Mouse (Mus musculus) MEL (cell line): ENCODE results near the gene Ten1. TPM values are rescaled to one million over a fixed set of nuclear protein-coding genes. Genes with fewer than 3 reads are reported as not detected.

Source experiments
- DNase-seq: peaks from one replicate; pipeline ENCODE4 v3.0.0; 2011; ENCODE audit warnings: low read depth, low spot score
- H3K27ac ChIP-seq: 2 replicates; pipeline ENCODE4 v1.5.1; 2012; ENCODE audit warnings: low read depth, mild to moderate bottlenecking, control low read depth, low read length, moderate library complexity; ENCODE audit not compliant: control insufficient read depth
- H3K27me3 ChIP-seq, 2 experiments: fragments of 150-350 bp in 1 of 2; sonication (generic) in 1 of 2; 2 replicates each; pipeline ENCODE4 v1.6.1; 2012; ENCODE audit warnings: low read length in 2 of 2, mild to moderate bottlenecking in 2 of 2, improper control_type of control experiment in 1 of 2, moderate library complexity in 1 of 2; ENCODE audit not compliant: insufficient read depth in 2 of 2, control insufficient read depth in 1 of 2
- H3K36me3 ChIP-seq, 2 experiments: 2 replicates each; pipeline ENCODE4 v1.6.1; 2012 to 2014; ENCODE audit warnings: low read length in 2 of 2, improper control_type of control experiment in 1 of 2, inconsistent platforms in 1 of 2, mild to moderate bottlenecking in 1 of 2; ENCODE audit not compliant: insufficient read depth in 2 of 2, control insufficient read depth in 1 of 2
- H3K4me1 ChIP-seq, 2 experiments: fragments of 150-350 bp in 1 of 2; sonication (generic) in 1 of 2; 2 replicates each; pipeline ENCODE4 v1.6.1; 2012; ENCODE audit warnings: low read length in 2 of 2, improper control_type of control experiment in 1 of 2, mild to moderate bottlenecking in 1 of 2; ENCODE audit not compliant: insufficient read depth in 2 of 2, control insufficient read depth in 1 of 2
- H3K4me3 ChIP-seq, 2 experiments: fragments of 150-350 bp in 1 of 2; sonication (generic) in 1 of 2; 2 replicates each; pipeline ENCODE4 v1.5.1; 2012; ENCODE audit warnings: low read depth in 2 of 2, low read length in 2 of 2, mild to moderate bottlenecking in 2 of 2, moderate library complexity in 2 of 2, control low read depth in 1 of 2, improper control_type of control experiment in 1 of 2; ENCODE audit not compliant: control insufficient read depth in 1 of 2, insufficient read depth in 1 of 2
- H3K79me2 ChIP-seq: 2 replicates; pipeline ENCODE4 v1.6.1; 2012; ENCODE audit warnings: mild to moderate bottlenecking, low read length, moderate library complexity; ENCODE audit not compliant: control insufficient read depth, poor library complexity, insufficient read depth
- H3K9ac ChIP-seq: 2 replicates; pipeline ENCODE4 v1.6.1; 2012; ENCODE audit warnings: low read depth, mild to moderate bottlenecking, control low read depth, low read length, moderate library complexity; ENCODE audit not compliant: control insufficient read depth, poor library complexity, severe bottlenecking
- H3K9me3 ChIP-seq: fragments of 150-350 bp; sonication (generic); replicated peaks from 2 replicates; pipeline ENCODE4 v1.6.1; 2012; ENCODE audit warnings: mild to moderate bottlenecking, low read length, improper control_type of control experiment, moderate library complexity; ENCODE audit not compliant: insufficient read depth
- CHD2 ChIP-seq: IDR thresholded peaks from 2 replicates; pipeline ENCODE4 v1.6.1; 2011; ENCODE audit warnings: low read length, improper control_type of control experiment
- ELF1 ChIP-seq: IDR thresholded peaks from 2 replicates; pipeline ENCODE4 v1.6.1; 2014; ENCODE audit warnings: low read depth, mild to moderate bottlenecking, inconsistent platforms, low read length, improper control_type of control experiment, moderate library complexity
- EP300 ChIP-seq, 2 experiments: IDR thresholded peaks; 2 replicates each; pipeline ENCODE4 v1.6.1; 2011; ENCODE audit warnings: improper control_type of control experiment in 2 of 2, low read length in 2 of 2, low read depth in 1 of 2, mild to moderate bottlenecking in 1 of 2
- GABPA ChIP-seq: IDR thresholded peaks from 2 replicates; pipeline ENCODE4 v1.6.1; 2012; ENCODE audit warnings: low read depth, mild to moderate bottlenecking, inconsistent platforms, low read length, improper control_type of control experiment, moderate library complexity
- KAT2A ChIP-seq: conservative IDR thresholded peaks from 2 replicates; pipeline ENCODE4 v1.6.1; 2012; ENCODE audit warnings: low read depth, low read length, improper control_type of control experiment, inconsistent platforms
- MAX ChIP-seq: IDR thresholded peaks from 2 replicates; pipeline ENCODE4 v1.6.1; 2011; ENCODE audit warnings: low read length, improper control_type of control experiment
- MAZ ChIP-seq: IDR thresholded peaks from 2 replicates; pipeline ENCODE4 v1.6.1; 2012; ENCODE audit warnings: low read depth, mild to moderate bottlenecking, inconsistent platforms, low read length, improper control_type of control experiment
- MEF2A ChIP-seq: IDR thresholded peaks from 2 replicates; pipeline ENCODE4 v1.6.1; 2014; ENCODE audit warnings: low read depth, mild to moderate bottlenecking, inconsistent platforms, low read length, improper control_type of control experiment; ENCODE audit not compliant: poor library complexity, insufficient replicate concordance, severe bottlenecking; ENCODE audit errors: extremely low read depth
- MYC ChIP-seq: IDR thresholded peaks from 2 replicates; pipeline ENCODE4 v1.6.1; 2011; ENCODE audit warnings: low read depth, mild to moderate bottlenecking, low read length, improper control_type of control experiment, moderate library complexity
- POLR2A ChIP-seq, 2 experiments: IDR thresholded peaks; 2 replicates each; pipeline ENCODE4 v1.6.1; 2011 to 2012; ENCODE audit warnings: low read length in 2 of 2, mild to moderate bottlenecking in 2 of 2, control low read depth in 1 of 2, improper control_type of control experiment in 1 of 2, low read depth in 1 of 2, moderate library complexity in 1 of 2; ENCODE audit not compliant: control insufficient read depth in 1 of 2, insufficient read depth in 1 of 2, poor library complexity in 1 of 2
- POLR2AphosphoS5 ChIP-seq: IDR thresholded peaks from 2 replicates; pipeline ENCODE4 v1.6.1; 2012; ENCODE audit warnings: low read depth, borderline replicate concordance, mild to moderate bottlenecking, inconsistent platforms, low read length, moderate library complexity, mixed read lengths
- RAD21 ChIP-seq: IDR thresholded peaks from 2 replicates; pipeline ENCODE4 v1.6.1; 2011; ENCODE audit warnings: mild to moderate bottlenecking, low read depth, low read length, improper control_type of control experiment
- RCOR1 ChIP-seq: IDR thresholded peaks from 2 replicates; pipeline ENCODE4 v1.6.1; 2012; ENCODE audit warnings: low read depth, mild to moderate bottlenecking, inconsistent platforms, low read length, improper control_type of control experiment
- TAL1 ChIP-seq: IDR thresholded peaks from 2 replicates; pipeline ENCODE4 v1.6.1; 2012; ENCODE audit warnings: mild to moderate bottlenecking, inconsistent platforms, low read length, moderate library complexity, mixed read lengths
- TBP ChIP-seq: IDR thresholded peaks from 2 replicates; pipeline ENCODE4 v1.8.0; 2011; ENCODE audit warnings: low read depth, low read length, improper control_type of control experiment
- UBTF ChIP-seq: IDR thresholded peaks from 2 replicates; pipeline ENCODE4 v1.6.1; 2012; ENCODE audit warnings: low read depth, mild to moderate bottlenecking, inconsistent platforms, low read length, improper control_type of control experiment, moderate library complexity, borderline replicate concordance; ENCODE audit not compliant: insufficient read depth
- USF1 ChIP-seq: IDR thresholded peaks from 2 replicates; pipeline ENCODE4 v1.6.1; 2014; ENCODE audit warnings: low read depth, mild to moderate bottlenecking, inconsistent platforms, low read length, improper control_type of control experiment, moderate library complexity
- USF2 ChIP-seq, 2 experiments: IDR thresholded peaks; 2 replicates each; pipeline ENCODE4 v1.6.1; 2011 to 2012; ENCODE audit warnings: improper control_type of control experiment in 2 of 2, low read length in 2 of 2, borderline replicate concordance in 1 of 2, inconsistent platforms in 1 of 2, low read depth in 1 of 2, mild to moderate bottlenecking in 1 of 2; ENCODE audit not compliant: insufficient read depth in 1 of 2
- ZMIZ1 ChIP-seq: IDR thresholded peaks from 2 replicates; pipeline ENCODE4 v1.6.1; 2012; ENCODE audit warnings: low read depth, mild to moderate bottlenecking, inconsistent platforms, low read length, improper control_type of control experiment, moderate library complexity
- polyA plus RNA-seq, 2 experiments: library from polyadenylated mRNA; stranded (reverse) in 1 of 2; unstranded in 1 of 2; fragments of >175 nt in 1 of 2; fragments of >200 nt in 1 of 2; gene quantifications; 2 replicates each; pipeline versions ENCODE4 v1.2.1 to v1.2.4; 2012; ENCODE audit warnings: low replicate concordance in 2 of 2, low read depth in 1 of 2; ENCODE audit not compliant: insufficient read length in 2 of 2, insufficient read depth in 1 of 2, missing spikeins in 1 of 2
- total RNA-seq: library from RNA; depleted of rRNA; stranded (reverse); fragments of 300-350 nt; gene quantifications from 2 replicates; pipeline ENCODE4 v1.2.3, GENCODE M21; 2012

Ten1 gene
- total and polyA plus RNA-seq, 3 experiments: 60.8 to 66.9 TPM; not detected in 1

DNA sequence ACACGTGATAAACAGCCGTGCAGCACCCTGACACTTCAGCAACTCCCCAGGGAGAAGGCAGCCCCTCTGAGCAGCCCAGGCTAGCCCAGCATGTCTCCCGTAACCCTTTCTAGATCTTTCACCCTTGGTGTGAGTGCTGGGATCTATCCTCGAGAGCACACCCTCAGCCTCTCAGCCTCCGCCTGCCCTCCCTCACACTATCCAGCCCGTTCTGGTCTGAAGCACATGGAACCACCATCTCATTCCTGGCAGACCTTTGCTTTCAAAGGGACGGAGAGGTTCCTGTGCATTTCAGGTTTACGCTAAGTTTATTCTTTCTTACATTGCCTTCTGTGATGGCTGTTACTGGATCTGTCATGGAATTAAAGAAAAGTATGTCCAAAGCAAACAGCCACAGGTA, 45.9 kb downstream of the Ten1 start:
- Histone ChIP-seq H3K27me3 (no peaks in the 10 kb centered on the region), H3K9ac (no peak overlapping the region), H3K4me1 (no peaks in the 10 kb centered on the region), H3K27ac (no peak overlapping the region), H3K4me3 (no peak overlapping the region), H3K36me3 (peaks cover 0 to 8% of the 10 kb centered on the region in 2 experiments; a peak in 2 of 4 replicates), H3K79me2 (no peaks in the 10 kb centered on the region), H3K9me3 (no peaks in the 10 kb centered on the region)
- no peak for TF ChIP-seq POLR2A (IDR thresholded peaks at IDR 0.05; ENCODE audit: control insufficient read depth in 1 of 2, insufficient read depth in 1 of 2, low read depth in 1 of 2, low read length in 2 of 2, poor library complexity in 1 of 2)
- TF ChIP-seq GABPA: no peak
- TF ChIP-seq RAD21: no peak
- no peak for TF ChIP-seq TAL1
- no peak for TF ChIP-seq MAX
- no peak for TF ChIP-seq MEF2A
- TF ChIP-seq USF2 (IDR thresholded peaks at IDR 0.05; ENCODE audit: borderline replicate concordance in 1 of 2, insufficient read depth in 1 of 2, low read depth in 1 of 2, low read length in 2 of 2): no peak
- TF ChIP-seq MYC: no peak
- no peak for TF ChIP-seq ZMIZ1
- TF ChIP-seq TBP: no peak
- no peak for TF ChIP-seq KAT2A
- no peak for TF ChIP-seq POLR2AphosphoS5
- no peak for TF ChIP-seq CHD2
- no peak for TF ChIP-seq RCOR1
- no peak for TF ChIP-seq MAZ
- no peak for TF ChIP-seq EP300 (IDR thresholded peaks at IDR 0.05; ENCODE audit: low read depth in 1 of 2, low read length in 2 of 2)
- no peak for TF ChIP-seq ELF1
- TF ChIP-seq UBTF: no peak
- DNase-seq: no peak

DNA sequence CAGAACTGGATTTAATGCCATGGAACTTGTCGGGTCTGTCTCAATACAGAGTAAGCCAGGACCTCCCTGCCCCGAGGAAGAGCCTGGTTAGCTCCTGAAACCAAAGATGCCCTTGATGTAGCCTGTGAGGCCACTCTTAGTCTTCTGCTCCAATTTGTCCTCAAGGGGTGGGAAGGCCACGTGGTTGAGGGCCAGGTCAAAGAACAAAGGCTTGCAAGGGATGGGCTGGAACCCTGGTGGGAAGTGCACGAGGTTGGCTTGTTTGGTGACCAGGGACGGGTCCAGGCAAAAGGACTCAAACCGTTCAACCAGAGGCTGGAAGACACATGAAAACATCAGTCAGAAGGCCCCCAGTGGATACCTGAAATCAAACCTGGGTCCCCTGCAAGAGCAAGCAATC, 47.0 kb downstream of the Ten1 start:
- Histone ChIP-seq H3K9ac (no peak overlapping the region), H3K27me3 (no peaks in the 10 kb centered on the region), H3K79me2 (no peaks in the 10 kb centered on the region), H3K4me1 (no peaks in the 10 kb centered on the region), H3K27ac (no peak overlapping the region), H3K9me3 (no peaks in the 10 kb centered on the region)
- no peak for DNase-seq
- TF ChIP-seq USF1: no peak
- no peak for TF ChIP-seq MYC
- TF ChIP-seq, all 39 proteins: peak for 0
- Histone ChIP-seq H3K36me3 (peaks cover 0 to 13% of the 10 kb centered on the region in 2 experiments; a peak in 2 of 4 replicates), H3K4me3 (no peak overlapping the region)
